Mouse (Mus musculus) midbrain, embryonic 14.5 days (tissue): Measurements from ENCODE around the gene Arhgef1. TPM values are rescaled to one million over a fixed set of nuclear protein-coding genes. Genes with fewer than 3 reads are reported as not detected.

Source experiments
- ATAC-seq: fragments of 200-750 bp; cut with Nextera tagmentation; 2 replicates; pipeline ENCODE4 v1.8.0; 2017; ENCODE audit warnings: moderate number of reproducible peaks, moderate library complexity; ENCODE audit not compliant: low FRiP score, low TSS enrichment
- DNase-seq: peaks from one replicate; pipeline ENCODE4 v3.0.0-alpha.2; 2015
- H3K27ac ChIP-seq: fragments of 300-500 bp; sonication (generic); replicated peaks from 2 replicates; pipeline ENCODE4 v1.5.1; 2014; ENCODE audit warnings: mild to moderate bottlenecking, low read depth, low read length, moderate library complexity
- H3K27me3 ChIP-seq: fragments of 300-500 bp; sonication (generic); 2 replicates; pipeline ENCODE4 v1.6.1; 2014; ENCODE audit warnings: low read length, control low read depth, mixed read lengths; ENCODE audit not compliant: control insufficient read depth, insufficient read depth
- H3K36me3 ChIP-seq: fragments of 300-500 bp; sonication (generic); 2 replicates; pipeline ENCODE4 v1.6.1; 2014; ENCODE audit warnings: low read length, control low read depth; ENCODE audit not compliant: control insufficient read depth, insufficient read depth
- H3K4me1 ChIP-seq: fragments of 300-500 bp; sonication (generic); 2 replicates; pipeline ENCODE4 v1.6.1; 2014; ENCODE audit warnings: mild to moderate bottlenecking, antibody characterized with exemption, low read length, control low read depth; ENCODE audit not compliant: control insufficient read depth, insufficient read depth
- H3K4me2 ChIP-seq: fragments of 300-500 bp; sonication (generic); 2 replicates; pipeline ENCODE4 v1.6.1; 2014; ENCODE audit warnings: mild to moderate bottlenecking, low read length, moderate library complexity
- H3K4me3 ChIP-seq: fragments of 300-500 bp; sonication (generic); replicated peaks from 2 replicates; pipeline ENCODE4 v1.5.1; 2014; ENCODE audit warnings: low read depth, low read length
- H3K9ac ChIP-seq: fragments of 300-500 bp; sonication (generic); replicated peaks from 2 replicates; pipeline ENCODE4 v1.6.1; 2014; ENCODE audit warnings: mild to moderate bottlenecking, low read length, moderate library complexity
- H3K9me3 ChIP-seq: fragments of 300-500 bp; sonication (generic); 2 replicates; pipeline ENCODE4 v1.6.1; 2016; ENCODE audit warnings: low read length, control low read depth, mixed read lengths; ENCODE audit not compliant: control insufficient read depth
- WGBS: fragments of 180-500 bp; shearing (Covaris S2); extraction: QIAGEN DNeasy Blood & Tissue Kit; methylation state at CpG from one replicate; pipeline ENCODE4 v1.1.7; 2014; 5-methylcytosine and 5-hydroxymethylcytosine counted together
- polyA plus RNA-seq: library from polyadenylated mRNA; unstranded; fragments of >200 nt; fragmentation: Nextera tagmentation; extraction: Ambion mirVana; gene quantifications from 2 replicates; pipeline ENCODE4 v1.2.1, GENCODE M21; 2014

Gene Arhgef1
- polyA plus RNA-seq, 1 experiment from 2014 or later, result 51.0 TPM

DNA sequence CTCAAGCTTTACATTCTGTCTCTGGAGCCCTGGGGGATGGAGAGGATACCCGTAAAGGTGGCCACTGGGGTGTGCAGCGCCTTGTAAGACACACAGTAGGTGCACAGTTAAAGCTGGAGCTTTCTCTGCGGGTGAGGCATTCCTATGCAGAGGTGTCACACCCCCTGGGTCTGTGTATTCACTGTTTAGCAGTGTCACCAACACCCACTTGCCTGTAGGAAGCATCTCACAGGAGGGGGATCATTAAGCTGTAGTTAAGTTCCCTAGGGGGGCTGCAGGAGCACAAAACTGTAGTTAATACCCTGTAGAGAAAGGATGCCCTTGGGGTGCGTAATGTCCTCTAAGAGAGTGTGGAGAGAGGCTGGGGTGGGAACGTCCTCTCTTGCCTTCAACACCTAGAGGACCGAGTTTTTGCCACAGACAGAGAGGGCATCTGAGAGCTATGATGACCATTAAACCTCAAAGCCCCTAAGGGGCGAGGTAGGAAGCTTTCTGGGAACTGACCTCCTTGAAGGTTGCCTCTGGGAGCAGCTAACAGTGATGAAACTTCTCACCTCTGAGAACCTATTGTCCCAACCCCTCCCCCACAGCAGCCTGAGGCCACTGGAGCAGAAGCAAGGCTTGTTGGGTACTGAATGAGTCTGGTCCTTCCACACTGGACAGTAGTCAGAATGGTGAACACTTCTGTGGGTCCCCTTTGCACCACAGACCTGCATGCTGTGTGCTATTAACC is 44.8 kb downstream of the Arhgef1 start:
- no peak overlapping the region for H3K4me2 ChIP-seq
- H3K4me3 ChIP-seq, result no peak overlapping the region
- no peaks in the 10 kb centered on the region for H3K9me3 ChIP-seq
- no peak for DNase-seq
- 4% methylated on average over 7 of the region's 7 CpGs for WGBS
- peaks cover 80% of the 10 kb centered on the region for H3K27me3 ChIP-seq
- no peaks in the 10 kb centered on the region for H3K36me3 ChIP-seq
- ATAC-seq, result no peak
- no peak overlapping the region for H3K27ac ChIP-seq
- peaks cover 38% of the 10 kb centered on the region; the same call in 1 of the 2 replicates for H3K4me1 ChIP-seq
- H3K9ac ChIP-seq, result no peak overlapping the region

DNA sequence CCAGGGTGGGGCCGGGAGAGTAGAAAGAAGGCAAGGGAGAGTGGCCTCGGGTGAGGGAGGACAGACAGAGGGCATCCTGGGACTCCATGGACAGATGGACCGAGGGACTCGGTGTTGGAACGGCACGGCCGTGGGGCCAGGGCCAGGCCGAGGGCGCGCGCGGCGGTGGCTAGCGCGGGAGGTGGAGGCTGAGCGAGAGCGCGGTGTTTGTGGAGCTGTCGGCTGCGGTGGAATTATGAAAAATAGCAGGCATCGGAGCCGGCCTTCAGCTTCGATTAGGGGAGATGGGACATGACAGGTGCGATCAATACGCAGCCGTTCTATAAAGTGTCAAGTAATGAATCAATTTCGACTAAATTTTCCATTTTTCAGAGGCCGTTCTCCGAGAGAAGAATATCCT is 46.1 kb downstream of the Arhgef1 start:
- Histone ChIP-seq H3K4me3 (0 out of 2 replicates have a peak overlapping the region, but pooled peaks have one; percentile 13), H3K4me1 (peaks cover 36% of the 10 kb centered on the region; the same call in 1 of the 2 replicates), H3K27ac (peak overlapping the region; percentile 50; the same call in 1 of the 2 replicates), H3K9ac (no peak overlapping the region; the same call in 1 of the 2 replicates), H3K36me3 (no peaks in the 10 kb centered on the region), H3K9me3 (no peaks in the 10 kb centered on the region), H3K4me2 (peak overlapping the region; percentile 49), H3K27me3 (peaks cover 73% of the 10 kb centered on the region)
- ATAC-seq (no peak), DNase-seq (peak; percentile 70)
- WGBS, result 1% methylated on average over 29 of the region's 29 CpGs

GRCm38 (mm10) chr7:24949958-24950623 is 47.4 kb downstream of the Arhgef1 start:
- Histone ChIP-seq H3K27me3 (peaks cover 60% of the 10 kb centered on the region), H3K36me3 (no peaks in the 10 kb centered on the region), H3K4me2 (no peak overlapping the region), H3K4me1 (peaks cover 36% of the 10 kb centered on the region), H3K27ac (no peak overlapping the region), H3K9ac (no peak overlapping the region), H3K4me3 (no peak overlapping the region), H3K9me3 (no peaks in the 10 kb centered on the region)
- ATAC-seq (peak; percentile 15; the same call in 1 of the 2 replicates), DNase-seq (peak; percentile 85)
- WGBS, result 1% methylated on average over 8 of the region's 8 CpGs

- peaks cover 32% of the 10 kb centered on the region; the same call in 1 of the 2 replicates for H3K27me3 ChIP-seq
- DNase-seq (no peak), ATAC-seq (no peak)
- no peak overlapping the region for H3K27ac ChIP-seq
- H3K9me3 ChIP-seq, result no peaks in the 10 kb centered on the region
- WGBS, result under 1% methylated on average over 23 of the region's 24 CpGs
- H3K4me1 ChIP-seq, result peaks cover 34% of the 10 kb centered on the region
- no peaks in the 10 kb centered on the region for H3K36me3 ChIP-seq
- peak overlapping the region; percentile 24 for H3K4me3 ChIP-seq
- H3K4me2 ChIP-seq, result peak overlapping the region; percentile 50
- no peak overlapping the region for H3K9ac ChIP-seq
Measured at GRCm38 (mm10) chr7:24953966-24954365, 51.3 kb downstream of the Arhgef1 start.

- H3K4me1 ChIP-seq, result peaks cover 31% of the 10 kb centered on the region
- no peak for ATAC-seq
Measured at GRCm38 (mm10) chr7:24954450-24954849, 51.7 kb downstream of the Arhgef1 start.

DNA sequence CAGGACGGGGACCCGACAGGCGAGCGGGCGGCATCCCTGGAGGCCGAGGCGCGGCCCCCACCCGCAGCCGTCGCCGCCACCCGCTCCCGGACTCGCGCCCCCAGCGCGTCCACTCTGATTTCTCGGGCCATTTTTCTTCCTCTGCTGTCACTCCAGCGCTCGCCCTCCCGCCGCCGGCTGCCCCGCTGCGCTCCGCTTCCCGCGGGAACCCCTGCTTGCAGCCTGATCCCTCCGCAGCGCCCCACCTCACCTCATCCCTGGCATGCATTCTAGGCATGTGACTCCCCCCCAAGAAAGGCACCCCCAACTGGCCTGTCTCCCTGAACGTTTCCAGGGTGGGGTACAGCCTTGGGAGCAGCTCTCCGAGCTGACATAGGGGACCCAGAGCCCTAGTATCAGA is 52.5 kb downstream of the Arhgef1 start:
- H3K4me2 ChIP-seq, result peak overlapping the region; percentile 50
- peaks cover 24% of the 10 kb centered on the region for H3K4me1 ChIP-seq
- no peak for DNase-seq
- H3K9me3 ChIP-seq, result no peaks in the 10 kb centered on the region
- H3K9ac ChIP-seq, result peak overlapping the region; percentile 20; the same call in 1 of the 2 replicates
- peak overlapping the region; percentile 24 for H3K4me3 ChIP-seq
- no peak for ATAC-seq
- 4% methylated on average over 13 of the region's 33 CpGs for WGBS
- H3K27ac ChIP-seq, result no peak overlapping the region
- H3K36me3 ChIP-seq, result no peaks in the 10 kb centered on the region
- peaks cover 25% of the 10 kb centered on the region; the same call in 1 of the 2 replicates for H3K27me3 ChIP-seq

More at GRCm38 (mm10) chr7:24954450-24954849, 51.7 kb downstream of the Arhgef1 start:
- Histone ChIP-seq H3K27me3 (peaks cover 28% of the 10 kb centered on the region; the same call in 1 of the 2 replicates), H3K4me3 (peak overlapping the region; percentile 24), H3K4me2 (peak overlapping the region; percentile 50), H3K36me3 (no peaks in the 10 kb centered on the region), H3K9me3 (no peaks in the 10 kb centered on the region), H3K9ac (no peak overlapping the region; the same call in 1 of the 2 replicates), H3K27ac (no peak overlapping the region)
- no peak for DNase-seq
- 2% methylated on average over 30 of the region's 30 CpGs for WGBS

DNA sequence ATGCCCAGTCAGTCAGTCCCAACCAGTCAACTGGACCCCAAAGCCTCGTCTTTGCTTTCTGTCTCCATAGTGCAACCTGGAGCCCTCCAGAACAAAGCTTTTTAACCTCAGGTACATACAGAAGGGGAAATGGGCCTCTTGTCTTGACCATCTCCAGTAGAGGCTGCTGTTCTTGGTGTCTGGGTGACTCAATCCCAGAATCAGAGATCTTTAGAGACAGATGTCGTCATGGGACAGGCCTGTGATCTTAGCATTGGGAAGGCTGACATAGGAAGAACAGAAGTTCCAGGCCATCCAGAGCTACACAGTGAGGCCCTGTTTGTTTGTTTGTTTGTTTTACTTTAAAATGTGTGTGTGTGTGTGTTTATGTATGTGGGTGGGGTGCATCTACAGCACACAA is 61.6 kb downstream of the Arhgef1 start:
- no peak overlapping the region for H3K9ac ChIP-seq
- WGBS, result 67% methylated on average over 2 of the region's 2 CpGs
- H3K27me3 ChIP-seq, result no peaks in the 10 kb centered on the region
- no peaks in the 10 kb centered on the region for H3K36me3 ChIP-seq
- H3K4me2 ChIP-seq, result no peak overlapping the region
- H3K27ac ChIP-seq, result no peak overlapping the region
- DNase-seq (no peak), ATAC-seq (no peak)
- H3K9me3 ChIP-seq, result no peaks in the 10 kb centered on the region
- H3K4me3 ChIP-seq, result no peak overlapping the region
- no peaks in the 10 kb centered on the region for H3K4me1 ChIP-seq

- H3K4me3 ChIP-seq, result no peak overlapping the region
- no peak overlapping the region for H3K27ac ChIP-seq
- H3K4me2 ChIP-seq, result no peak overlapping the region
- H3K4me1 ChIP-seq, result no peaks in the 10 kb centered on the region
- no peaks in the 10 kb centered on the region for H3K27me3 ChIP-seq
- no peak overlapping the region for H3K9ac ChIP-seq
- 0 out of 2 replicates have a peak, but pooled peaks cover 4% of the 10 kb centered on the region for H3K36me3 ChIP-seq
- 8% methylated on average over 5 of the region's 5 CpGs for WGBS
- H3K9me3 ChIP-seq, result no peaks in the 10 kb centered on the region
- DNase-seq (peak; percentile 88), ATAC-seq (no peak)
Measured at GRCm38 (mm10) chr7:24964897-24965535, 62.3 kb downstream of the Arhgef1 start.
